Mouse (Mus musculus) A20 (cell line): ENCODE data around the gene Usp3.

Experiments
- DNase-seq: peaks from one replicate; pipeline ENCODE4 v3.0.0-alpha.2; 2011; ENCODE audit warnings: low read depth, low spot score

The Usp3 gene

GRCm38 (mm10) chr9:66508890-66509399, 84.0 kb downstream of the Usp3 start:
- no peak for DNase-seq

- no peak for DNase-seq
Measured at GRCm38 (mm10) chr9:66507684-66508083, 85.3 kb downstream of the Usp3 start.

GRCm38 (mm10) chr9:66506424-66506823, 86.5 kb downstream of the Usp3 start:
- no peak for DNase-seq

GRCm38 (mm10) chr9:66506011-66506410, 86.9 kb downstream of the Usp3 start:
- no peak for DNase-seq

GRCm38 (mm10) chr9:66505141-66505917, 87.6 kb downstream of the Usp3 start:
- no peak for DNase-seq

GRCm38 (mm10) chr9:66504518-66504917, 88.4 kb downstream of the Usp3 start:
- no peak for DNase-seq

- DNase-seq: peak; percentile 62
Measured at GRCm38 (mm10) chr9:66503879-66504411, 89.0 kb downstream of the Usp3 start.

- DNase-seq: no peak
Measured at GRCm38 (mm10) chr9:66501248-66501647, 91.7 kb downstream of the Usp3 start.

- no peak for DNase-seq
Measured at GRCm38 (mm10) chr9:66493992-66494391, 99.0 kb downstream of the Usp3 start.

- peak; percentile 31 for DNase-seq
Measured at GRCm38 (mm10) chr9:66492361-66492760, 100.6 kb downstream of the Usp3 start.

GRCm38 (mm10) chr9:66488786-66489185, 104.2 kb downstream of the Usp3 start:
- no peak for DNase-seq

GRCm38 (mm10) chr9:66483429-66483828, 109.5 kb downstream of the Usp3 start:
- no peak for DNase-seq

- no peak for DNase-seq
Measured at GRCm38 (mm10) chr9:66477785-66478184, 115.2 kb downstream of the Usp3 start.

GRCm38 (mm10) chr9:66465087-66465486, 127.9 kb downstream of the Usp3 start:
- DNase-seq: peak; percentile 55
